Mouse (Mus musculus): ENCODE results near the gene Atp6v1f. TPM values are rescaled to one million over a fixed set of nuclear protein-coding genes. Genes with fewer than 3 reads are reported as not detected.

Gene Atp6v1f
- 100 to 1,000 TPM; 253 to 268 TPM for total RNA-seq (2021)
- long read RNA-seq, experiment 1, transcript Atp6v1f-201 (2 exons, 703 nt): major isoform, 192 of 195 reads
- long read RNA-seq, experiment 1, partial matches to known transcripts: 2 of 195 reads
- long read RNA-seq, experiment 1, other reads (novel, unspliced or antisense): 1 of 195 reads
- long read RNA-seq, experiment 2, transcript Atp6v1f-201 (2 exons, 703 nt): major isoform, 134 of 134 reads
- long read RNA-seq, experiment 2, partial matches to known transcripts: 0 of 134 reads
- long read RNA-seq, experiment 2, other reads (novel, unspliced or antisense): 0 of 134 reads

GRCm38 (mm10) chr6:29467583-29468354, at the start of gene Atp6v1f:
TSS of gene Atp6v1f (plus strand) at chr6:29467718.
- intact Hi-C loops (cut with DNase I): no loop called here

GRCm38 (mm10) chr6:29420596-29420995, 46.9 kb upstream of the Atp6v1f start:
- intact Hi-C loops (cut with DNase I): no loop called here

More at GRCm38 (mm10) chr6:29467583-29468354, at the start of gene Atp6v1f:
- peak; percentile 94 to 95 for DNase-seq (ENCODE audit: low spot score in 2 of 2)

GRCm38 (mm10) chr6:29425118-29425517, 42.4 kb upstream of the Atp6v1f start:
- intact Hi-C loops (cut with DNase I): no loop called here
- no peak for DNase-seq (ENCODE audit: low spot score in 2 of 2)

More at GRCm38 (mm10) chr6:29420596-29420995, 46.9 kb upstream of the Atp6v1f start:
- DNase-seq (ENCODE audit: low spot score in 2 of 2): no peak

- intact Hi-C loops (cut with DNase I): no loop called here
Measured at GRCm38 (mm10) chr6:29426331-29426730, 41.2 kb upstream of the Atp6v1f start.

GRCm38 (mm10) chr6:29428171-29428570, 39.3 kb upstream of the Atp6v1f start:
- intact Hi-C loops (cut with DNase I): no loop called here
- no peak for DNase-seq (ENCODE audit: low spot score in 2 of 2)

More at GRCm38 (mm10) chr6:29426331-29426730, 41.2 kb upstream of the Atp6v1f start:
- DNase-seq (ENCODE audit: low spot score in 2 of 2): no peak

- DNase-seq (ENCODE audit: low spot score in 2 of 2): no peak
- intact Hi-C loops (cut with DNase I): no loop called here
Measured at GRCm38 (mm10) chr6:29430681-29431420, 36.7 kb upstream of the Atp6v1f start.

GRCm38 (mm10) chr6:29431473-29431872, 36.0 kb upstream of the Atp6v1f start:
- intact Hi-C loops (cut with DNase I): no loop called here
- peak in 1 of 2 experiments; percentile 39 for DNase-seq (ENCODE audit: low spot score in 2 of 2)

- intact Hi-C loops (cut with DNase I): no loop called here
- no peak for DNase-seq (ENCODE audit: low spot score in 2 of 2)
Measured at GRCm38 (mm10) chr6:29432156-29432555, 35.4 kb upstream of the Atp6v1f start.

GRCm38 (mm10) chr6:29432676-29433037, 34.9 kb upstream of the Atp6v1f start:
- no peak for DNase-seq (ENCODE audit: low spot score in 2 of 2)
- intact Hi-C loops (cut with DNase I): no loop called here

- intact Hi-C loops (cut with DNase I): no loop called here
- no peak for DNase-seq (ENCODE audit: low spot score in 2 of 2)
Measured at GRCm38 (mm10) chr6:29433038-29433803, 34.3 kb upstream of the Atp6v1f start, which contains the start of gene Flnc. TSS of gene Flnc (plus strand) at chr6:29433256.

GRCm38 (mm10) chr6:29433804-29434795, 33.4 kb upstream of the Atp6v1f start:
- intact Hi-C loops (cut with DNase I): no loop called here
- DNase-seq (ENCODE audit: low spot score in 2 of 2): no peak

GRCm38 (mm10) chr6:29434911-29435691, 32.4 kb upstream of the Atp6v1f start:
- DNase-seq (ENCODE audit: low spot score in 2 of 2): peak in 1 of 2 experiments; percentile 58
- intact Hi-C loops (cut with DNase I): no loop called here

GRCm38 (mm10) chr6:29435940-29436451, 31.5 kb upstream of the Atp6v1f start:
- no peak for DNase-seq (ENCODE audit: low spot score in 2 of 2)
- intact Hi-C loops (cut with DNase I): no loop called here

GRCm38 (mm10) chr6:29436461-29436934, 31.0 kb upstream of the Atp6v1f start:
- no peak for DNase-seq (ENCODE audit: low spot score in 2 of 2)
- intact Hi-C loops (cut with DNase I): no loop called here

- intact Hi-C loops (cut with DNase I): no loop called here
- DNase-seq (ENCODE audit: low spot score in 2 of 2): no peak
Measured at GRCm38 (mm10) chr6:29439251-29439650, 28.3 kb upstream of the Atp6v1f start.

GRCm38 (mm10) chr6:29439789-29440188, 27.7 kb upstream of the Atp6v1f start:
- intact Hi-C loops (cut with DNase I): no loop called here

GRCm38 (mm10) chr6:29444773-29445172, 22.7 kb upstream of the Atp6v1f start:
- no peak for DNase-seq (ENCODE audit: low spot score in 2 of 2)
- intact Hi-C loops (cut with DNase I): no loop called here

More at GRCm38 (mm10) chr6:29439789-29440188, 27.7 kb upstream of the Atp6v1f start:
- DNase-seq (ENCODE audit: low spot score in 2 of 2): no peak
